Mouse (Mus musculus) small intestine, adult 2 months (tissue): ENCODE results near the gene Arid3c.

Source experiments
- CTCF ChIP-seq: fragments of 200-500 bp; IDR thresholded peaks from 2 replicates; pipeline ENCODE4 v1.5.1; 2012; ENCODE audit warnings: low read depth, mild to moderate bottlenecking, control low read depth, inconsistent platforms, low read length, moderate library complexity, mixed read lengths; ENCODE audit not compliant: insufficient replicate concordance, insufficient read length; ENCODE audit errors: extremely low read depth
- POLR2A ChIP-seq: fragments of 200-500 bp; IDR thresholded peaks from 2 replicates; pipeline ENCODE4 v1.6.1; 2012; ENCODE audit warnings: low read depth, mild to moderate bottlenecking, control low read depth, inconsistent platforms, low read length, moderate library complexity

- no peak for TF ChIP-seq CTCF
- no peak for TF ChIP-seq POLR2A
These were observed 26.3 kb downstream of the Arid3c start for GRCm38 (mm10) chr4:41704651-41705050.
